Mouse (Mus musculus) liver, adult 2 months (tissue): Measurements from ENCODE around the gene Maff. TPM values are rescaled to one million over a fixed set of nuclear protein-coding genes. Genes with fewer than 3 reads are reported as not detected.

Experiments used
- DNase-seq: peaks from one replicate; pipeline ENCODE4 v3.0.0-alpha.2; 2011; ENCODE audit warnings: low read depth, low spot score; ENCODE audit errors: extremely low read depth
- H3K27ac ChIP-seq: fragments of 200-500 bp; replicated peaks from 2 replicates; pipeline ENCODE4 v1.5.1; 2012; ENCODE audit warnings: low read depth, mild to moderate bottlenecking, control low read depth, inconsistent platforms, low read length; ENCODE audit not compliant: insufficient read depth
- H3K27me3 ChIP-seq: fragments of 200-500 bp; 2 replicates; pipeline ENCODE4 v1.6.1; 2012; ENCODE audit warnings: mild to moderate bottlenecking, moderate library complexity, low read length, inconsistent platforms; ENCODE audit not compliant: control insufficient read depth, insufficient read depth
- H3K36me3 ChIP-seq: fragments of 200-500 bp; 2 replicates; pipeline ENCODE4 v1.6.1; 2012; ENCODE audit warnings: low read length, inconsistent platforms; ENCODE audit not compliant: control insufficient read depth, insufficient read depth
- H3K4me1 ChIP-seq: fragments of 200-500 bp; 2 replicates; pipeline ENCODE4 v1.6.1; 2011; ENCODE audit warnings: low read length; ENCODE audit not compliant: control insufficient read depth, insufficient read depth
- H3K4me3 ChIP-seq: fragments of 200-500 bp; 2 replicates; pipeline ENCODE4 v1.5.1; 2011; ENCODE audit warnings: low read depth, mild to moderate bottlenecking, control low read depth, low read length, moderate library complexity; ENCODE audit not compliant: insufficient read depth
- H3K79me2 ChIP-seq: fragments of 200-500 bp; 2 replicates; pipeline ENCODE4 v1.6.1; 2012; ENCODE audit warnings: inconsistent platforms, mild to moderate bottlenecking, low read length, moderate library complexity; ENCODE audit not compliant: control insufficient read depth, insufficient read depth
- H3K9ac ChIP-seq: fragments of 200-500 bp; 2 replicates; pipeline ENCODE4 v1.6.1; 2012; ENCODE audit warnings: low read depth, mild to moderate bottlenecking, control low read depth, inconsistent platforms, low read length
- CTCF ChIP-seq: fragments of 200-500 bp; IDR thresholded peaks from 2 replicates; pipeline ENCODE4 v1.5.1; 2011; ENCODE audit warnings: low read depth, low read length, control low read depth
- POLR2A ChIP-seq: fragments of 200-500 bp; IDR thresholded peaks from 2 replicates; pipeline ENCODE4 v1.6.1; 2011; ENCODE audit warnings: low read length, control low read depth; ENCODE audit not compliant: insufficient read depth; ENCODE audit errors: extremely low read depth
- WGBS: fragments of 180-500 bp; shearing (Covaris S2); methylation state at CpG from one replicate; pipeline ENCODE4 v1.1.7; 2018; 5-methylcytosine and 5-hydroxymethylcytosine counted together
- polyA plus RNA-seq: library from polyadenylated mRNA; depleted of rRNA; stranded (reverse); fragments of >200 nt; gene quantifications from 2 replicates; pipeline ENCODE4 v1.2.3, GENCODE M21; 2012; rRNA removed
- total RNA-seq: library from RNA; depleted of rRNA; stranded (reverse); fragments of >200 nt; gene quantifications from 2 replicates; pipeline ENCODE4 v1.2.3, GENCODE M21; 2014; rRNA removed

Maff gene
- total and polyA plus RNA-seq, 2 experiments: 0.89 to 8.5 TPM

DNA sequence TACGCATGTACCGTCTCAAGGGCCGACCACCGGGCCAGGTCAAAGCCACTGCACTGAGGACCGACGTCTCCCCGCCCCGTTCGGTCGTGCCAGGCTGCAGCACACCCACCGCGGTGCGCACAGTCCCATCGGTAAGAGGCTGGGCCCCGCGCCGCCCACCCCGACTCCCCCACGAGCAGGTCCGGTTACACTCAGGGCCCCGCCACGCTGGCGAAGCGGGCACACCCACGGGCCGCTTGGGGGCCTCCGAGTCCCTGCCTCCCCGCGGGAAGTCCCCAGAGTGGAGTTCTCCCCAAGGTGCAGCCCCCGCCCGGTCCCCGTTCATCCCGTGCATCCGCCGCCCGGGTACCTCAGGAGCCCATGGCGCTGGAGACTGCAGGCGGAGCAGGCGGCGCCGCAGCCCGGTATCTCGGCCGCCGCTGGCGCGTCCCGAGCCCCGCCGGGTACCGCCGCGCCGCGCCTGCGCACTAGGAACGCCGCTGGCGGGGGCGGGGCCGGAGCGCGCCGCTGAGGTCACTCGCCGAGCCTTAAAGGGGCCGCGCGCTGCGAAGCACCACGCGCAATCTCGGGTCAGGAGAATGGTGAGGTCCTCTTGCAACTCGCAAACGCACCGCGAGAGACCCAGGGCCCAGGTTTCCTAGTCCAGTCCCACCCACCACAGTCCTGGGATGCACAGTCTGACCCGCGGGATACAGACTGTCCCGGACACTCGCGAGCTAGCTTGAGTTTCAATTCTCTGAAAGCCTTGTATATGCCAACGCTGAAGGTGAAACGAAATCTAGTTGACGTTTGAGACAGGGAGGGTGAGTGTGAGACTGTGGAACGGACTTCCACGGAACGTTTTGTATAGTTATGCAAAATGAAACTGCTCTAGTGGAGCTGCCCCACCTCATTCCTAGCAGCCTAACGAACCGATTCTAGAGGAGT, 56.7 kb downstream of the Maff start, which contains the start of gene Tmem184b:
Gene Tmem184b, minus strand, starts transcription at position 734 of the 927 bp plus-strand sequence.
- H3K79me2 ChIP-seq: peaks cover 45% of the 10 kb centered on the region
- H3K4me3 ChIP-seq: peak within 1 kb of the TSS; percentile 76
- peaks cover 21% of the 10 kb centered on the region for H3K4me1 ChIP-seq
- H3K27me3 ChIP-seq: no peaks in the 10 kb centered on the region
- WGBS: under 1% methylated on average over 90 of the region's 90 CpGs
- H3K27ac ChIP-seq: peak within 1 kb of the TSS; percentile 77
- H3K9ac ChIP-seq: peak within 1 kb of the TSS; percentile 93
- peak; percentile 65 for DNase-seq
- no peaks in the 10 kb centered on the region for H3K36me3 ChIP-seq
- TF ChIP-seq POLR2A (peak; percentile 53; the same call in 1 of the 2 replicates), CTCF (no peak)

- peak overlapping the region; percentile 77 for H3K27ac ChIP-seq
- peak overlapping the region; percentile 76 for H3K4me3 ChIP-seq
- TF ChIP-seq CTCF (no peak), POLR2A (no peak)
- peaks cover 21% of the 10 kb centered on the region for H3K4me1 ChIP-seq
- DNase-seq: no peak
- H3K27me3 ChIP-seq: no peaks in the 10 kb centered on the region
- WGBS: 29% methylated on average over 9 of the region's 9 CpGs
- peak overlapping the region; percentile 85 for H3K9ac ChIP-seq
- no peaks in the 10 kb centered on the region for H3K36me3 ChIP-seq
- H3K79me2 ChIP-seq: peaks cover 38% of the 10 kb centered on the region
Measured at GRCm38 (mm10) chr15:79403763-79404210, 57.4 kb downstream of the Maff start.

GRCm38 (mm10) chr15:79404277-79404676, 57.9 kb downstream of the Maff start:
- 89% methylated on average over 1 of the region's 1 CpGs for WGBS
- no peak for DNase-seq
- Histone ChIP-seq H3K4me1 (peaks cover 21% of the 10 kb centered on the region), H3K27ac (no peak overlapping the region), H3K9ac (no peak overlapping the region), H3K36me3 (no peaks in the 10 kb centered on the region), H3K27me3 (no peaks in the 10 kb centered on the region), H3K79me2 (peaks cover 34% of the 10 kb centered on the region), H3K4me3 (no peak overlapping the region)
- no peak for TF ChIP-seq POLR2A
- no peak for TF ChIP-seq CTCF

- Histone ChIP-seq H3K27me3 (no peaks in the 10 kb centered on the region), H3K4me3 (no peak overlapping the region), H3K79me2 (peaks cover 13% of the 10 kb centered on the region), H3K36me3 (no peaks in the 10 kb centered on the region), H3K27ac (no peak overlapping the region), H3K4me1 (peaks cover 9% of the 10 kb centered on the region), H3K9ac (no peak overlapping the region)
- 94% methylated on average over 4 of the region's 4 CpGs for WGBS
- DNase-seq: no peak
- TF ChIP-seq POLR2A (no peak), CTCF (no peak)
Measured at GRCm38 (mm10) chr15:79406564-79406963, 60.1 kb downstream of the Maff start.

Other genes starting within 250 kb of the Maff start
- 3.0 and 3.3 TPM in 2 replicates for gene Micall1, start 237.7 kb upstream of the Maff start, total RNA-seq
- gene Micall1, start 237.7 kb upstream of the Maff start, polyA plus RNA-seq: 6.2 and 8.9 TPM in 2 replicates
- 29.2 and 36.0 TPM in 2 replicates for gene Polr2f, start 205.6 kb upstream of the Maff start, total RNA-seq
- gene Polr2f, start 205.6 kb upstream of the Maff start, polyA plus RNA-seq: 29.9 and 33.8 TPM in 2 replicates
- 0.65 and 0.67 TPM in 2 replicates for gene 1700088E04Rik, start 205.4 kb upstream of the Maff start, total RNA-seq
- gene 1700088E04Rik, start 205.4 kb upstream of the Maff start, polyA plus RNA-seq: 0.25 and 0.65 TPM in 2 replicates
- gene Sox10, start 181.4 kb upstream of the Maff start, total RNA-seq: not detected in 2 replicates
- 0.06 TPM in 1 of 2 replicates, not detected in the other for gene Sox10, start 181.4 kb upstream of the Maff start, polyA plus RNA-seq
- gene Pick1, start 117.4 kb upstream of the Maff start, total RNA-seq: 12.4 and 12.8 TPM in 2 replicates
- 15.4 and 18.5 TPM in 2 replicates for gene Pick1, start 117.4 kb upstream of the Maff start, polyA plus RNA-seq
- gene Gm49486, start 117.2 kb upstream of the Maff start, total RNA-seq: not detected in 2 replicates
- not detected in 2 replicates for gene Gm49486, start 117.2 kb upstream of the Maff start, polyA plus RNA-seq
- not detected in 2 replicates for gene Slc16a8, start 91.9 kb upstream of the Maff start, total RNA-seq
- not detected in 2 replicates for gene Slc16a8, start 91.9 kb upstream of the Maff start, polyA plus RNA-seq
- 0.20 TPM in 1 of 2 replicates, not detected in the other for gene Baiap2l2, start 61.1 kb upstream of the Maff start, total RNA-seq
- gene Baiap2l2, start 61.1 kb upstream of the Maff start, polyA plus RNA-seq: 0.31 and 0.51 TPM in 2 replicates
- 16.3 and 29.3 TPM in 2 replicates for gene Pla2g6, start 18.2 kb upstream of the Maff start, total RNA-seq
- gene Pla2g6, start 18.2 kb upstream of the Maff start, polyA plus RNA-seq: 24.5 and 25.1 TPM in 2 replicates
- 6.0 and 10.1 TPM in 2 replicates for gene Tmem184b, start 56.9 kb downstream of the Maff start, total RNA-seq
- gene Tmem184b, start 56.9 kb downstream of the Maff start, polyA plus RNA-seq: 46.8 and 48.7 TPM in 2 replicates
- 4.3 and 6.8 TPM in 2 replicates for gene Csnk1e, start 108.9 kb downstream of the Maff start, total RNA-seq
- 4.7 and 6.6 TPM in 2 replicates for gene Csnk1e, start 108.9 kb downstream of the Maff start, polyA plus RNA-seq
- gene Kcnj4, start 158.6 kb downstream of the Maff start, total RNA-seq: 0.07 TPM in 1 of 2 replicates, not detected in the other
- not detected in 2 replicates for gene Kcnj4, start 158.6 kb downstream of the Maff start, polyA plus RNA-seq
- 0.54 and 0.83 TPM in 2 replicates for gene Kdelr3, start 169.8 kb downstream of the Maff start, total RNA-seq
- gene Kdelr3, start 169.8 kb downstream of the Maff start, polyA plus RNA-seq: 0.50 and 0.67 TPM in 2 replicates
- 88.5 and 102 TPM in 2 replicates for gene Ddx17, start 200.1 kb downstream of the Maff start, total RNA-seq
- 75.3 and 105 TPM in 2 replicates for gene Ddx17, start 200.1 kb downstream of the Maff start, polyA plus RNA-seq